Mouse (Mus musculus) limb, embryonic 14.5 days (tissue): ENCODE data around the gene Arhgap44. TPM values are rescaled to one million over a fixed set of nuclear protein-coding genes. Genes with fewer than 3 reads are reported as not detected.

Source experiments
- ATAC-seq: fragments of 200-750 bp; cut with Nextera tagmentation; 2 replicates; pipeline ENCODE4 v1.8.0; 2017; ENCODE audit warnings: low read depth, moderate number of reproducible peaks, moderate TSS enrichment; ENCODE audit not compliant: low FRiP score
- DNase-seq: peaks from one replicate; pipeline ENCODE4 v3.0.0-alpha.2; 2015; ENCODE audit warnings: low spot score
- H3K27ac ChIP-seq: fragments of 300-500 bp; sonication (generic); replicated peaks from 2 replicates; pipeline ENCODE4 v1.5.1; 2014; ENCODE audit warnings: low read depth, mild to moderate bottlenecking, low read length, moderate library complexity, mixed read lengths
- H3K27me3 ChIP-seq: fragments of 300-500 bp; sonication (generic); 2 replicates; pipeline ENCODE4 v1.6.1; 2014; ENCODE audit warnings: low read length, mixed read lengths; ENCODE audit not compliant: control insufficient read depth, insufficient read depth
- H3K36me3 ChIP-seq: fragments of 300-500 bp; sonication (generic); 2 replicates; pipeline ENCODE4 v1.6.1; 2014; ENCODE audit warnings: mild to moderate bottlenecking, low read length, moderate library complexity, mixed read lengths; ENCODE audit not compliant: control insufficient read depth, insufficient read depth
- H3K4me1 ChIP-seq: fragments of 300-500 bp; sonication (generic); 2 replicates; pipeline ENCODE4 v1.6.1; 2014; ENCODE audit warnings: antibody characterized with exemption, low read length, mixed read lengths; ENCODE audit not compliant: control insufficient read depth, insufficient read depth
- H3K4me2 ChIP-seq: fragments of 300-500 bp; sonication (generic); replicated peaks from 2 replicates; pipeline ENCODE4 v1.6.1; 2014; ENCODE audit warnings: low read depth, mild to moderate bottlenecking, low read length, moderate library complexity; ENCODE audit not compliant: severe bottlenecking
- H3K4me3 ChIP-seq: fragments of 300-500 bp; sonication (generic); replicated peaks from 2 replicates; pipeline ENCODE4 v1.5.1; 2014; ENCODE audit warnings: low read length
- H3K9ac ChIP-seq: fragments of 300-500 bp; sonication (generic); 2 replicates; pipeline ENCODE4 v1.6.1; 2014; ENCODE audit warnings: mild to moderate bottlenecking, low read depth, low read length, moderate library complexity; ENCODE audit not compliant: severe bottlenecking
- H3K9me3 ChIP-seq: fragments of 300-500 bp; sonication (generic); 2 replicates; pipeline ENCODE4 v1.6.1; 2016; ENCODE audit warnings: low read length; ENCODE audit not compliant: control insufficient read depth
- POLR2A ChIP-seq: fragments of 200-500 bp; IDR thresholded peaks from 2 replicates; pipeline ENCODE4 v1.8.0; 2012; ENCODE audit warnings: inconsistent platforms, mild to moderate bottlenecking, moderate library complexity, borderline replicate concordance; ENCODE audit not compliant: insufficient read depth, insufficient read length; ENCODE audit errors: extremely low read depth
- WGBS: fragments of 180-500 bp; shearing (Covaris S2); extraction: QIAGEN DNeasy Blood & Tissue Kit; methylation state at CpG from one replicate; pipeline ENCODE4 v1.1.7; 2014; 5-methylcytosine and 5-hydroxymethylcytosine counted together
- polyA plus RNA-seq, 2 experiments: library from polyadenylated mRNA; depleted of rRNA in 1 of 2; stranded (reverse) in 1 of 2; unstranded in 1 of 2; fragments of >200 nt; fragmentation: Nextera tagmentation in 1 of 2; extraction: Ambion mirVana in 1 of 2; gene quantifications; 2 replicates each; pipeline versions ENCODE4 v1.2.1 to v1.2.3; 2012 to 2014

Arhgap44 gene
- polyA plus RNA-seq, 2 experiments: 5.0 to 6.2 TPM

GRCm38 (mm10) chr11:65096866-65097265 lies 65.9 kb downstream of the Arhgap44 start:
- 90% methylated on average over 5 of the region's 5 CpGs for WGBS
- Histone ChIP-seq H3K9ac (no peak overlapping the region), H3K27ac (no peak overlapping the region), H3K4me1 (no peaks in the 10 kb centered on the region), H3K4me2 (no peak overlapping the region), H3K4me3 (no peak overlapping the region), H3K9me3 (no peaks in the 10 kb centered on the region), H3K27me3 (no peaks in the 10 kb centered on the region), H3K36me3 (no peaks in the 10 kb centered on the region)
- no peak for TF ChIP-seq POLR2A
- no peak for ATAC-seq
- no peak for DNase-seq

GRCm38 (mm10) chr11:65092851-65093250 lies 69.9 kb downstream of the Arhgap44 start:
- H3K4me1 ChIP-seq: no peaks in the 10 kb centered on the region
- 66% methylated on average over 8 of the region's 8 CpGs for WGBS
- no peak for DNase-seq

GRCm38 (mm10) chr11:65090386-65090785 lies 72.4 kb downstream of the Arhgap44 start:
- Histone ChIP-seq H3K36me3 (no peaks in the 10 kb centered on the region), H3K9ac (no peak overlapping the region), H3K4me1 (no peaks in the 10 kb centered on the region), H3K4me2 (no peak overlapping the region), H3K27ac (no peak overlapping the region), H3K9me3 (no peaks in the 10 kb centered on the region), H3K4me3 (no peak overlapping the region), H3K27me3 (no peaks in the 10 kb centered on the region)
- ATAC-seq (no peak), DNase-seq (no peak)
- no peak for TF ChIP-seq POLR2A
- WGBS: 90% methylated on average over 6 of the region's 6 CpGs

More at GRCm38 (mm10) chr11:65092851-65093250, 69.9 kb downstream of the Arhgap44 start:
- no peak overlapping the region for H3K27ac ChIP-seq
- TF ChIP-seq POLR2A: no peak
- no peak overlapping the region for H3K9ac ChIP-seq
- H3K4me3 ChIP-seq: no peak overlapping the region
- H3K9me3 ChIP-seq: no peaks in the 10 kb centered on the region
- H3K4me2 ChIP-seq: no peak overlapping the region
- H3K27me3 ChIP-seq: no peaks in the 10 kb centered on the region
- no peak for ATAC-seq
- H3K36me3 ChIP-seq: no peaks in the 10 kb centered on the region

GRCm38 (mm10) chr11:65089982-65090381 lies 72.8 kb downstream of the Arhgap44 start:
- no peak overlapping the region for H3K4me2 ChIP-seq
- no peaks in the 10 kb centered on the region for H3K27me3 ChIP-seq
- ATAC-seq (no peak), DNase-seq (no peak)
- no peak overlapping the region for H3K9ac ChIP-seq
- H3K36me3 ChIP-seq: no peaks in the 10 kb centered on the region
- no peak for TF ChIP-seq POLR2A
- 87% methylated on average over 3 of the region's 3 CpGs for WGBS
- H3K27ac ChIP-seq: no peak overlapping the region
- no peaks in the 10 kb centered on the region for H3K9me3 ChIP-seq
- H3K4me3 ChIP-seq: no peak overlapping the region
- H3K4me1 ChIP-seq: no peaks in the 10 kb centered on the region

- WGBS: 90% methylated on average over 6 of the region's 6 CpGs
- Histone ChIP-seq H3K4me1 (no peaks in the 10 kb centered on the region), H3K4me3 (no peak overlapping the region), H3K27ac (no peak overlapping the region), H3K27me3 (no peaks in the 10 kb centered on the region), H3K9me3 (no peaks in the 10 kb centered on the region), H3K36me3 (no peaks in the 10 kb centered on the region), H3K9ac (no peak overlapping the region), H3K4me2 (no peak overlapping the region)
- TF ChIP-seq POLR2A: no peak
- ATAC-seq (no peak), DNase-seq (no peak)
These were observed 73.5 kb downstream of the Arhgap44 start for GRCm38 (mm10) chr11:65089282-65089681.

GRCm38 (mm10) chr11:65088451-65089222 lies 74.1 kb downstream of the Arhgap44 start:
- WGBS: 54% methylated on average over 5 of the region's 5 CpGs
- DNase-seq (no peak), ATAC-seq (no peak)
- TF ChIP-seq POLR2A: no peak
- H3K36me3 ChIP-seq: no peaks in the 10 kb centered on the region
- no peak overlapping the region for H3K4me3 ChIP-seq
- no peaks in the 10 kb centered on the region for H3K4me1 ChIP-seq
- no peaks in the 10 kb centered on the region for H3K27me3 ChIP-seq
- H3K9me3 ChIP-seq: no peaks in the 10 kb centered on the region
- H3K9ac ChIP-seq: no peak overlapping the region
- H3K27ac ChIP-seq: no peak overlapping the region
- H3K4me2 ChIP-seq: no peak overlapping the region
